Mouse (Mus musculus) spleen, postnatal 10 days (tissue): Measurements from ENCODE around the gene Nucks1.

Source experiments
- DNase-seq, 2 experiments: peaks; one replicate each; pipeline ENCODE4 v3.0.0; 2021 to 2022; ENCODE audit warnings: low spot score in 2 of 2

Gene Nucks1

DNA sequence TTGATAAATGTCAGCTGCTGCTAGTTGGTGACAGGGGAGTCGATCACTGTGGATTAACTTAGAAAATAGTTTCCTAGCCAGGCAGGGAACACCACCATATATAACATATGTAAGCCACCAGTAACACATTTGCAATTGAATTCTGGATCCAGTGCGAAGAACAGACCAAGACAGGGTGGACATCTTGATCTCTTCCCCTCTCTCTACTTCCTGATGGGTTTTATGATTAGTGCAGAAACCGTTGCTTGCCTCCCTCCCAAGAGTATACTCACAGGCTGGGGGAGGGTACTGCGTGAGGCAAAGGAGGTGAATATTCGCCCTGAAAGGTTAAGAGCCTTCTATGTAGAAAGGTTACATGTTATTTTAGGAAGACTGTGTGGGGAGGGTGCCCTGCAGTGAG lies 55.5 kb downstream of the Nucks1 start:
- no peak for DNase-seq

DNA sequence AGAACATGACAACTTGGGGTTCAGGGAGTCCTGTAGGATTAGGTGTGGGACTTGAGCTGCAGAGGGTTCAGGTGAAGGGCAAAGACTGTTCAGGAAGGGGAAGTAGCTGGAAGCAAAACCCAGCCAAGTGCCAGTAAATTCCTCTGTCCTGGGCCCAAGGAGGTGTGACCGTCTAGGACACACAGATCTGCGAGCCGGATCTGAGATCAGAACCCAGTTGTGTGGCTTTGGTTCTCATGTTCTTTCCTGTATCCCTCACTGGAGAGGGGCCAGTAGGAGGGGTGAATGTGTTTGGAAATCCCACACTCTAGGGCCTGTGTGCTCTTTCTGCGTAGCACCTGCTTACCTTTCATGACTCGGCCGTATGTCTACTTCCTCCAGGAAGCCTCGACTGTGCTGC lies 57.0 kb downstream of the Nucks1 start:
- DNase-seq: no peak

DNA sequence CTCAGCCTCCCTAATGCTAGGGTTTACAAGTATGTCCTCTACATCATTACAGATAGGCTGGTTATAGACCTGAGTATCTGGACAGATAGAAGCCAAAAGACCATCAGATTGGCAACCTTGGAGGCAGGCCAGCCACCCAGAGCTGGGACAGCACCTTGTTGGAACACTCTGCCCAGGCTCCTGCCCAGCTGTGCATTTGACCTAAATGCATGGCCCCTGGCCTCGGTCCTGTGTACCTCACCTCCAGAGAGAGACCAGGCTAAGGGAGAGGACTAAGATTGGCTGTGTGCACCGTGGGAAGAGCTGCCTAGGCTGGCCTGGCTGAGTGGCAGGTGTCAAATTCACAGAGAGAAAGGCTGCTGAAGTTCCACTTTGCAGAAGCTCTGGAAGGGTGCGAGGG lies 58.2 kb downstream of the Nucks1 start:
- DNase-seq: no peak

DNA sequence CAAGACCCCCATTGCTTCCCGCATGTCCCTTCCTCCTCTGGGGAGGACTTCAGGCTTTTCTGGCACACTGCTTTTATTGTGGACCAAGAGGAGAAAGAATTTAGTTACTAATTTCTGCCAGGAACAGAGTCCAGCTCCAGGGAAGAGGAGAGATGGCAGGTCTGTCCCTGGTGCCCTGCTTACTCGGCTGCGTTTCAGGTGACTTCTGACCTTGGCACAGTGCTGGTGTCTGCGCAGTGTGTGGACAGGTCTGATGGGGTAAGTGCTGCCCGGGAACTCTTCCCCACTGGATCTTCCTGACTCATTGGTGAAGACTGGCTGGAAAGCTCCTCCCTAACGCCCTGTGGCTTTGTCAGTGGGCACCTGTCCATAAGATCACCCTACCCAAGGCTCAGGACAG lies 58.6 kb downstream of the Nucks1 start:
- no peak for DNase-seq

DNA sequence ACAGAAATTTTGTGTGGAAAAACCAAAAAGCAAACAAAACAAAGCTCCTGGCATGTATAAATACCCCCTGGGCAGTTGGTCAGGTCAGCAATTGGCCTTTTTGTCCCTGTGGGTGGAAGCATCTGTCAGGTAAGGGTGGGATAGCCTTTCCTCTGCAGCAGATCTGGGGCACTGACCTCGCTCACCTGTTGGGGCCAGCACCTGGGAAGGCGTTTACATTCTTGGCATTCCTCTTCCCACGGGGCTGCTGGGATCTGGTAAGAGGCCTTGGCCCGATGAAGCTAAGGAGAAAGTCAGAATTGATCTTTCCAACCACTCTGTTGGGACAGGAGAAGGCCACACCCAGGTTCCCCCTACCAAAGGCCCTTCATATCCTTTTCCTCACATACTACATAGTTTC lies 59.5 kb downstream of the Nucks1 start:
- no peak for DNase-seq

DNA sequence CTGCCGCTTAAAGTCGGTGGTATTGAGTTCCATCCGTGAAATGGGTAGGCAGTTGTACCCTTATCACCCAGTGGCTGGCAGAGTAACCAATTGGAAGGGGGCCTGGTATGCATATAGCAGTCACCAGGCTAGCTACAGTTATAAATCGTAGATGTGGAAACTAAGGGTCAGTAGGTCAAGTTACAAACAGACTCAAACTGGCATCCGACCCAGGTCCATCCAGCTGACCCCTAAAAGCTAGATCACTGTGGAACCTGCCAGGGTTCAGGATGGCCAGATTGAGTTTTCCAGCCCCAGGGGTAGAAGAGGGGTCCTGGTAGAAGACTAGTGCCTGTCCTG lies 60.0 kb downstream of the Nucks1 start:
- no peak for DNase-seq

DNA sequence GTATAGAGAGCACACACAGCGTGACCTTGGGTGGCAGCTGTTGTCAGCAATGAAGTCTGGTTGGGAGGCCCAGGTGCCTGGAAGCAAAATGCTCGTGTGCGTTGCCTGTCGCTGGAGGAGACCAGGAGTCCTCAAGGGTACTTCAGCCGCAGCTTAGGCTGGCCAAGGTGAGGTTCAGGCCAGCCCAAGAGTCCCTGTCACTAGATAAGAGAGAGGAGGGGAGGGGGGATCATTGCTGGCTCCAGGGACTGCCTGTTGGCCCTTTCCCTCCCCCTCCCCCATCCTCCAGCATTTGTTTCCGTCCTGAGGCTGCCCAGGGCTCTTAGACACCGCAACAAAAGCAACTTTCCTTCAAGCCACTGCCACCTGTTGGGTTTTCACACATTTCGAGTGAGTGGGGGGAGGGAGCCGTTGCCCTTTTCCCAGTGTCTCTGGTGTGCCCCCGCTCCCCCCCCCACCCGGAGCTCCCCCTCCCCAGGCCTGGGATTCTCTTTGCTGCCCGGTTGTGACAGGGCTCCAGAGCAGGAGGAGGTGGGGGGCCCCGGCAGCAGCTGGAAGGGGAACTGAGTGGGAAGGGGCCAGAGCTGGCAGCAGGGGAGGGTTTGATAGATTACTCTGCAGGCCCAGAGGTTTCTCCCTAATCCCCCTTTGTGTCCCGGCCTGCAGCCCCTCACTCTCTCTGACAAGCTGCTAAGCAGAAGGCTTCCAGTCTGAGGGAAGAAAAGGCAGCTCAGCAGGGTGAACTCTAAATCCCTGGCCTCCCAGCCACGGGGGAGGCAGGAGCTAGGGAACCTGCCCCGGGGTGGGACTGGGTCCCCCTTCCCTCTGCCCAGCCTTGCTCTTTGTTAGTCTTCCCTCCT lies 60.6 kb downstream of the Nucks1 start:
- DNase-seq: no peak

DNA sequence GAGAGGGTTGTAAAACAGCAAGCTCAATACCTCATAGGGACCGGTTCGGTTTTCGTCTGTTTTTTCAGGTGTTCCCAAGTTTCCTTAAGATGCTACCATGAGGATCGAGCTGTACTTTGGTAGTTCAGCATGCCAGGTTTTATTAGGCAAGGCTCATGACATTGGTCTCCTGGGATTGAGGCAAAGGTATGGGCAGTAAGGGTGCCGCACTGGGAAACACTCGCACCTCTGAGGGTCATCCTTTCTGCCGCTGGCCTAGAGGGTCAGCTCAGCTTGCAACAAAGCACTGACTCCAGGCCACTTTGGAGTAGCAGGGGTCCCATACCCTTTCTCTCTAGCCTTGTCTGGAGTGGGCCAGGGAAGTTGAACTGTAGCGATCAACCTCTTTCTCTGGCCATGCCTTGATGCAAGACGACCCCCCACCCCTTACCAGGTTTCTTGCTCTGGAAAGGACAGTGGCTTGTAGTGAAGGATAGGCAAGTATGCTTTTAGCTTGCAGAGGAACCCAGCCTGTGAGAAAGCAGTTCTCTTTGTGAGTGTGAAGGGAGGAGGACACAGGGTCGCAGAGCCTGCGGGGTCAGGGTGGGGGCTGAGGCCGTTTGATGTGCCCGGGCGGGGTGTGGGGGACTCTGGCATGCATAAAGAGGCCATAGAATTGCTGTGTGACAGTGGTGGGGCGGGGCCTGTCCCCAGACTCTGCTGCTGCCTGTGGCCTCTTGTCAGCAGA lies 61.6 kb downstream of the Nucks1 start:
- DNase-seq: no peak

DNA sequence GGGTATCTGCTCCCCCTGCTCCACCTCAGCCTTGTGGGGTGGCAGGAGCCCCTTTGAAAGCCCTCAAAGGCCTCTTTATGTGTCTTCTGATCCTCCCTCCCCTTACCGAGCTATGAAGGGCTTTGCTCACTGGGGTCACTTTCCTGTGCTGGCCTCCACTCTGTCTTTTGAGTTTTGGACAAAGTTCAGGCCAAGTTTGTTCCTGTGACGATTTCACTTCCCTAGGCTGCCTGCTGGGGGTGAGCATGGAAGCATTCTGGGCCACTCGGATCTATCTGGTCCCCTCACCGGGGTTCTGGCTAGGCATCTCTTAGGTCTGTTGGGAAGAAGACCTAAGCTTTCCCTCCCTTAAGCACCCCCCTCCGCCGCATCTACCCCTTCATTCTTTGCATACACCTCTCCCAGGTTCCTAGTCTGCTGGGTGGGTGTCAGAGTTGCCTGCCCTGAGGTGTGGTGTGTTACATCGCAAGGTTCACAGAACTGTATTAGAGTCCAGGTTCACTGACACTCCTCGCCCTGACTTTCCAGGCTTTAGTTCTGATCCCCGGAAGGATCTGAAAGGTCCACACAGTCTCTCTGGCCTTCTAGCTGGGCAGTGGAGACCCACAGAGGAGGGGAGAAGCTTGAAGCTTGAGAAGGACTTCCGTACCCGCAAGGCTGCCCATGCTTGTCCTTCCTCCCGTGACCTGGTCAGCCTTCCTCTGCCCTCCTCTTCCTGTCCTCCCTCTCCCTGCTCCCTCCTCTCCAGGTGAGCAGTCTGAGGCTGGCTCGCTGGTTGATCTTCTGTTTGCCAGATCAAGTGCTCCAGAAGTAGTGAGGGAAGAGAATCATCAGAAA lies 62.4 kb downstream of the Nucks1 start:
- no peak for DNase-seq

DNA sequence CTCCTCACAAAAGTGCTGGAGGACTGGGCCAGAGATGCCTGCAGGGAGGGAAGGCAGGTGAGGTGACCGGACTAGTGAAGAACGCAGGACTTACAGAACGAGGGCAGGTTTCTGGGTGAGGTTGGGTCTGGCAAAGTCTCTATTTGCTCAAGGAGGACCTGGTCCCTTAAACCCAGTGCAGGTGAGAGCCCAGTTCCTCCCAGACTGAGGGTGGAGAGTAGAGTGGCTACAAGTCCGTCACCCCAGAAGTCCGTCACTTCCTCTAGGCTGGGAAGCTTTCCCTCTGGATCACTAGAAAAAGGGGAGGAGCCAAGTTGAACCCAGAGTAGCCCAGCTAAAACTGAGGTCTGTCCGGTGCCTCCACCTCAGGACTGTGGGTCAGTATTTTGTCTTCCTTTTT lies 63.7 kb downstream of the Nucks1 start:
- DNase-seq: no peak

DNA sequence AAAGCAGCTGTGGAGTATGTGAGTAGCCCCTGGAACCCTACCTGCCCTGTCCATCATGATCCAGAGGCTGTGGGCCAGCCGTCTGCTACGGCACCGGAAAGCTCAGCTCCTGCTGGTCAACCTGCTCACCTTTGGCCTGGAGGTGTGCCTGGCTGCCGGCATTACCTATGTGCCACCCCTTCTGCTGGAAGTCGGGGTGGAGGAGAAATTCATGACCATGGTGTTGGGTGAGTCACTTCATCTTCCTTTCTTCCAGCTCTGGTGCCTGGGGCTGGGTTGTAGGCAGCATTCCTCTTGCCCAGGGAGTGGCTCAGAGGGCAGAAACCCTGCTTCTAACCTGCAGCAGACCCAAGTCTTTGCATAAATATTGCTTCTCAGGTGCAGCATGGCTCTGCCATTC lies 66.6 kb downstream of the Nucks1 start:
- no peak for DNase-seq

DNA sequence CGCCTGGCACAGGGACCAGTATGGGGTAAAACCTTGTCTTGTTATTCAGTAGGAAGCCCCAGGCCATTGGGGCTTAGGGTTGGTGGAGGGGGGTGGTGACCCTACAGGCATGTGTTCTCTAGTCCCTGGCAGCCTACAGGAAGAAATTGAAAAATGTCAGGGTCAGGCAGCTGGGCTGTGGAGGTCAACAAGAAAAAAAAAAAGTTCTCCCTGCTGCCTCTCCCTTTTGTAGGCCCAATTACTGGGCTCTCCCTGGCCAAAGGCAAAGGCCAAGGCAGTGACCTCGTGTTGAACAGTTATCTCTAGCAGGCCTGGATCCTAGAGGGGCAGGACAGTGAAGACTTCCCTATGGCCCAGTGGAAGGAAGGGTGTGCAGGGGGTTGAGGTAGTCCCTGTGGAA lies 70.1 kb downstream of the Nucks1 start:
- DNase-seq: no peak

DNA sequence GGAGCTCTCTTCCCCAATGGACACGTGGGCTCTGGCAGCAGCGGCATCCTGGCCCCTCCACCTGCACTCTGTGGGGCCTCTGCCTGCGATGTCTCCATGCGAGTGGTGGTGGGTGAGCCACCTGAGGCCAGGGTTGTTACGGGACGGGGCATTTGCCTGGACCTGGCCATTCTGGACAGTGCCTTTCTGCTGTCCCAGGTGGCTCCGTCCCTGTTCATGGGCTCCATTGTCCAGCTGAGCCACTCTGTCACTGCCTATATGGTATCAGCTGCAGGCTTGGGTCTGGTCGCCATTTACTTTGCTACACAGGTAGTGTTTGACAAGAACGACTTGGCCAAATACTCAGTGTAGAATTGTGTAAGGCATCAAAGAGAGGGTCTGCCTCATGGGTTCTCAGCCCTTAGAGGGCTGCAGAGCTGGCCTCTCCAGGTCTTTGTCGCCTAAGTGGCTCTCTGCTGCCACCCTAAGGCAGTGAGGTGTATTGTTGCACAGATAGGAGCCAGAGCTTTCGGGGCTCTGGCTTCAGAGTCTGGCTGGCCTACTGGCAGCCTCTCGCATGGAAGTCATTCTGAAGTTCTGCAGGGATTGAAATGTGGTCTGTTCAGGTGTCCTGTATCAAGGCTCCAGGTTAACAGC lies 71.2 kb downstream of the Nucks1 start:
- DNase-seq: peak; percentile 64 to 83

DNA sequence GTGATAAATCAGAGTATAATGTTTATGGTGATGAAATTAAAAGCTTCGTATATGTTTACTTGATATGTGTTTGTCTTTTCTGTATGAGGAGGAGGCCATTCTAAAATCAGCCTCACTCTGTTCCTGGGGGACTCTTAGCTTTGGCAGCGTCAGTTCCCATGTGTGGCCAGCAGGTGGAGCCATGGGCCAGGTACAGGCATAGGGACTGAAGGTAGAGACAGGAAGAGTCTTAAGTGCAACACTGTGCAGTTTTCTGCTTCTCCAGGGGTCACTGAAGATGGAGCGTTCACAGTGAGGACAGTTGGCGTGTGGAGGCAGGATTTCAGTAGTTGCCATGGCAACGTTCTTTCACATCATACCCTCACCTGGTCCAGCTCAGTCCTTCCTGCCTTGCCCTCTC lies 72.6 kb downstream of the Nucks1 start:
- DNase-seq: peak; percentile 76 to 87

DNA sequence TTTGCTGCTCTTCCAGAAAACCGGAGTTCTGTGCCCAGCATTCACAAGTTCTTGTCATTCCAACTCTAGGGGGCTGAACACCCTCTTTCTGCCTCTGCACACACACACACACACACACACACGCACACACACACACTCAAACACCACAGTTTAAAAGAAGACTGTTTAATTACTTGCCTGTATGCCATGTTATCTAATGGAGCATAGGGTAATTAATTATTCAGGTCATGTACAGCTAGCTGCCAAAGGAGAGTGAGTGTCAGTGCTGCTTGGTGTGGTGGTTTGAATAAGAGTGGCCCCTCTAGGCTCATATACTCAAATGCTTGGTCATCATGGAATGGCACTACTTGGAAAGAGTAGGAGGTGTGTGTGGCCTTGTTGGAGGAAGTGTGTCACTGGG lies 73.5 kb downstream of the Nucks1 start:
- DNase-seq: no peak
